Mouse (Mus musculus): Measurements from ENCODE around the gene Trim24. TPM values are rescaled to one million over a fixed set of nuclear protein-coding genes. Genes with fewer than 3 reads are reported as not detected.
A peak's percentile ranks its signal among the peaks of the same experiment; 100 is the strongest.
"Not testable (repeated sequence)": the region's sequence is repeated elsewhere in the genome, so short reads cannot be mapped to it uniquely, and the experiment has no call there.

Gene Trim24
- polyA plus RNA-seq, 1 experiment from 2014 or later: 8.8 TPM

- H3K9ac ChIP-seq; H3K36me3 ChIP-seq; H3K27ac ChIP-seq; ATAC-seq; H3K4me1 ChIP-seq; H3K27me3 ChIP-seq (replicated peaks); H3K9me3 ChIP-seq (replicated peaks); H3K4me3 ChIP-seq; H3K4me2 ChIP-seq: not testable (repeated sequence)
- WGBS (ENCODE audit: insufficient replicate concordance): 51% methylated on average over 6 of the region's 6 CpGs
Measured at GRCm38 (mm10) chr6:37844947-37845346, 25.7 kb upstream of the Trim24 start.

GRCm38 (mm10) chr6:37847531-37847930, 23.1 kb upstream of the Trim24 start:
- not testable (repeated sequence) for H3K27ac ChIP-seq; H3K9me3 ChIP-seq (replicated peaks); H3K27me3 ChIP-seq (replicated peaks); H3K4me2 ChIP-seq; H3K36me3 ChIP-seq; H3K9ac ChIP-seq; H3K4me3 ChIP-seq; ATAC-seq
- WGBS (ENCODE audit: insufficient replicate concordance): 67% methylated on average over 4 of the region's 4 CpGs
- peaks cover 15% of the 10 kb centered on the region for H3K4me1 ChIP-seq

GRCm38 (mm10) chr6:37851352-37851751, 19.3 kb upstream of the Trim24 start:
- Histone ChIP-seq H3K4me3 (no peak overlapping the region), H3K4me1 (peaks cover 30% of the 10 kb centered on the region), H3K27ac (no peak overlapping the region), H3K9ac (no peak overlapping the region), H3K36me3 (no peaks in the 10 kb centered on the region), H3K27me3 (replicated peaks) (no peaks in the 10 kb centered on the region), H3K9me3 (replicated peaks) (no peaks in the 10 kb centered on the region), H3K4me2 (0 out of 2 replicates have a peak overlapping the region, but pooled peaks have one; percentile 13)
- peak; percentile 67 for ATAC-seq
- 53% methylated on average over 2 of the region's 2 CpGs for WGBS (ENCODE audit: insufficient replicate concordance)

- no peak for ATAC-seq
- H3K36me3 ChIP-seq: no peaks in the 10 kb centered on the region
Measured at GRCm38 (mm10) chr6:37853289-37853688, 17.3 kb upstream of the Trim24 start.

GRCm38 (mm10) chr6:37855384-37855783, 15.2 kb upstream of the Trim24 start:
- Histone ChIP-seq H3K27me3 (replicated peaks) (no peaks in the 10 kb centered on the region), H3K4me3 (no peak overlapping the region), H3K4me2 (no peak overlapping the region), H3K27ac (peak overlapping the region; percentile 36; the same call in 1 of the 2 replicates), H3K9ac (no peak overlapping the region), H3K36me3 (no peaks in the 10 kb centered on the region), H3K9me3 (replicated peaks) (no peaks in the 10 kb centered on the region), H3K4me1 (peaks cover 27% of the 10 kb centered on the region)
- peak; percentile 74 for ATAC-seq
- 53% methylated on average over 2 of the region's 2 CpGs for WGBS (ENCODE audit: insufficient replicate concordance)

More at GRCm38 (mm10) chr6:37853289-37853688, 17.3 kb upstream of the Trim24 start:
- Histone ChIP-seq H3K27ac (no peak overlapping the region), H3K9me3 (replicated peaks) (no peaks in the 10 kb centered on the region), H3K4me2 (no peak overlapping the region), H3K4me3 (no peak overlapping the region), H3K27me3 (replicated peaks) (no peaks in the 10 kb centered on the region), H3K4me1 (peaks cover 30% of the 10 kb centered on the region), H3K9ac (no peak overlapping the region)
- 85% methylated on average over 2 of the region's 2 CpGs for WGBS (ENCODE audit: insufficient replicate concordance)

- not testable (repeated sequence) for H3K4me3 ChIP-seq; H3K27me3 ChIP-seq (replicated peaks); H3K9ac ChIP-seq; ATAC-seq; H3K9me3 ChIP-seq (replicated peaks); H3K27ac ChIP-seq; H3K4me2 ChIP-seq; H3K36me3 ChIP-seq
- WGBS (ENCODE audit: insufficient replicate concordance): 80% methylated on average over 9 of the region's 9 CpGs
- H3K4me1 ChIP-seq: peaks cover 19% of the 10 kb centered on the region
Measured at GRCm38 (mm10) chr6:37856300-37856699, 14.3 kb upstream of the Trim24 start.

- no peak overlapping the region for H3K27ac ChIP-seq
- H3K4me3 ChIP-seq: no peak overlapping the region
- peaks cover 19% of the 10 kb centered on the region for H3K4me1 ChIP-seq
- no peak overlapping the region for H3K4me2 ChIP-seq
- no peaks in the 10 kb centered on the region for H3K36me3 ChIP-seq
- ATAC-seq: no peak
- H3K27me3 ChIP-seq (replicated peaks): no peaks in the 10 kb centered on the region
- no peaks in the 10 kb centered on the region for H3K9me3 ChIP-seq (replicated peaks)
- H3K9ac ChIP-seq: no peak overlapping the region
- 74% methylated on average over 4 of the region's 4 CpGs for WGBS (ENCODE audit: insufficient replicate concordance)
Measured at GRCm38 (mm10) chr6:37857196-37857874, 13.3 kb upstream of the Trim24 start.

GRCm38 (mm10) chr6:37858126-37858525, 12.5 kb upstream of the Trim24 start:
- H3K36me3 ChIP-seq: no peaks in the 10 kb centered on the region
- no peak overlapping the region for H3K4me3 ChIP-seq
- peaks cover 25% of the 10 kb centered on the region for H3K4me1 ChIP-seq
- H3K27ac ChIP-seq: no peak overlapping the region
- 80% methylated on average over 4 of the region's 4 CpGs for WGBS (ENCODE audit: insufficient replicate concordance)
- H3K9me3 ChIP-seq (replicated peaks): no peaks in the 10 kb centered on the region
- H3K4me2 ChIP-seq: no peak overlapping the region
- H3K27me3 ChIP-seq (replicated peaks): no peaks in the 10 kb centered on the region
- no peak for ATAC-seq
- no peak overlapping the region for H3K9ac ChIP-seq

- 45% methylated on average over 7 of the region's 7 CpGs for WGBS (ENCODE audit: insufficient replicate concordance)
- ATAC-seq: peak; percentile 95
- Histone ChIP-seq H3K4me2 (0 out of 2 replicates have a peak overlapping the region, but pooled peaks have one; percentile 14), H3K4me3 (no peak overlapping the region), H3K9me3 (replicated peaks) (no peaks in the 10 kb centered on the region), H3K4me1 (peaks cover 29% of the 10 kb centered on the region), H3K27ac (peak overlapping the region; percentile 77), H3K36me3 (no peaks in the 10 kb centered on the region), H3K9ac (no peak overlapping the region), H3K27me3 (replicated peaks) (no peaks in the 10 kb centered on the region)
Measured at GRCm38 (mm10) chr6:37862893-37863292, 7.7 kb upstream of the Trim24 start.

- ATAC-seq: no peak
- no peak overlapping the region for H3K9ac ChIP-seq
- no peak overlapping the region for H3K4me3 ChIP-seq
- H3K4me2 ChIP-seq: no peak overlapping the region
- peaks cover 29% of the 10 kb centered on the region for H3K4me1 ChIP-seq
- H3K36me3 ChIP-seq: no peaks in the 10 kb centered on the region
- WGBS (ENCODE audit: insufficient replicate concordance): 70% methylated on average over 2 of the region's 2 CpGs
- no peaks in the 10 kb centered on the region for H3K9me3 ChIP-seq (replicated peaks)
- no peaks in the 10 kb centered on the region for H3K27me3 ChIP-seq (replicated peaks)
- H3K27ac ChIP-seq: peak overlapping the region; percentile 51; the same call in 1 of the 2 replicates
Measured at GRCm38 (mm10) chr6:37863961-37864730, 6.5 kb upstream of the Trim24 start.

- Histone ChIP-seq H3K9me3 (replicated peaks) (peaks cover 40% of the 10 kb centered on the region), H3K9ac (peak overlapping the region; percentile 95), H3K4me1 (peaks cover 13% of the 10 kb centered on the region), H3K4me3 (peak overlapping the region; percentile 78), H3K27ac (peak overlapping the region; percentile 96), H3K4me2 (peak overlapping the region; percentile 83), H3K36me3 (peaks cover 38% of the 10 kb centered on the region), H3K27me3 (replicated peaks) (no peaks in the 10 kb centered on the region)
- ATAC-seq: peak; percentile 16
- WGBS (ENCODE audit: insufficient replicate concordance): 1% methylated on average over 66 of the region's 70 CpGs
Measured at GRCm38 (mm10) chr6:37871137-37871851, 683 bp downstream of the Trim24 start.

- Histone ChIP-seq H3K9me3 (replicated peaks) (peaks cover 44% of the 10 kb centered on the region), H3K4me3 (no peak overlapping the region; the same call in 1 of the 2 replicates), H3K36me3 (peaks cover 54% of the 10 kb centered on the region), H3K27ac (no peak overlapping the region), H3K27me3 (replicated peaks) (no peaks in the 10 kb centered on the region), H3K4me2 (no peak overlapping the region), H3K9ac (no peak overlapping the region), H3K4me1 (peaks cover 13% of the 10 kb centered on the region)
- no peak for ATAC-seq
- WGBS (ENCODE audit: insufficient replicate concordance): 78% methylated on average over 1 of the region's 1 CpGs
Measured at GRCm38 (mm10) chr6:37872861-37873260, 2.2 kb downstream of the Trim24 start.

Measured in liver, embryonic 12.5 days (tissue).